Mouse (Mus musculus) midbrain, embryonic 11.5 days (tissue): Measurements from ENCODE around the gene Plcl2. TPM values are rescaled to one million over a fixed set of nuclear protein-coding genes. Genes with fewer than 3 reads are reported as not detected.
A peak's percentile ranks its signal among the peaks of the same experiment; 100 is the strongest.

Source experiments
- ATAC-seq: fragments of 200-750 bp; cut with Nextera tagmentation; 2 replicates; pipeline ENCODE4 v1.8.0; 2017; ENCODE audit warnings: moderate TSS enrichment, moderate library complexity; ENCODE audit not compliant: low FRiP score
- DNase-seq: peaks from one replicate; pipeline ENCODE4 v3.0.0; 2015; ENCODE audit warnings: low spot score; ENCODE audit errors: missing footprints
- H3K27ac ChIP-seq: fragments of 300-500 bp; sonication (generic); 2 replicates; pipeline ENCODE4 v1.5.1; 2014; ENCODE audit warnings: low read depth, low read length
- H3K27me3 ChIP-seq: fragments of 300-500 bp; sonication (generic); 2 replicates; pipeline ENCODE4 v1.6.1; 2014; ENCODE audit warnings: mild to moderate bottlenecking, low read length, moderate library complexity, mixed read lengths; ENCODE audit not compliant: control insufficient read depth, insufficient read depth
- H3K36me3 ChIP-seq: fragments of 300-500 bp; sonication (generic); 2 replicates; pipeline ENCODE4 v1.6.1; 2014; ENCODE audit warnings: mild to moderate bottlenecking, low read length, moderate library complexity, mixed read lengths; ENCODE audit not compliant: control insufficient read depth, insufficient read depth
- H3K4me1 ChIP-seq: fragments of 300-500 bp; sonication (generic); 2 replicates; pipeline ENCODE4 v1.6.1; 2014; ENCODE audit warnings: low read length; ENCODE audit not compliant: control insufficient read depth, insufficient read depth
- H3K4me2 ChIP-seq: fragments of 300-500 bp; sonication (generic); 2 replicates; pipeline ENCODE4 v1.6.1; 2014; ENCODE audit warnings: mild to moderate bottlenecking, moderate library complexity
- H3K4me3 ChIP-seq: fragments of 300-500 bp; sonication (generic); 2 replicates; pipeline ENCODE4 v1.5.1; 2014; ENCODE audit warnings: low read depth, low read length
- H3K9ac ChIP-seq: fragments of 300-500 bp; sonication (generic); 2 replicates; pipeline ENCODE4 v1.6.1; 2014; ENCODE audit warnings: low read length
- H3K9me3 ChIP-seq: fragments of 300-500 bp; sonication (generic); 2 replicates; pipeline ENCODE4 v1.6.1; 2016; ENCODE audit warnings: low read length; ENCODE audit not compliant: control insufficient read depth
- WGBS: fragments of 180-500 bp; shearing (Covaris S2); extraction: QIAGEN DNeasy Blood & Tissue Kit; methylation state at CpG from one replicate; pipeline ENCODE4 v1.1.7; 2014; 5-methylcytosine and 5-hydroxymethylcytosine counted together
- polyA plus RNA-seq: library from polyadenylated mRNA; unstranded; fragments of >200 nt; fragmentation: Nextera tagmentation; extraction: Ambion mirVana; gene quantifications from 2 replicates; pipeline ENCODE4 v1.2.1, GENCODE M21; 2014

The Plcl2 gene
- polyA plus RNA-seq, 1 experiment from 2014 or later: 6.1 TPM

- no peak overlapping the region for H3K4me3 ChIP-seq
- DNase-seq: no peak
- H3K27me3 ChIP-seq: no peaks in the 10 kb centered on the region; the same call in 1 of the 2 replicates
- no peaks in the 10 kb centered on the region for H3K9me3 ChIP-seq
- peaks cover 3% of the 10 kb centered on the region; the same call in 1 of the 2 replicates for H3K4me1 ChIP-seq
- ATAC-seq: no peak
- no peaks in the 10 kb centered on the region for H3K36me3 ChIP-seq
- H3K9ac ChIP-seq: no peak overlapping the region
- no peak overlapping the region for H3K4me2 ChIP-seq
- 70% methylated on average over 10 of the region's 10 CpGs for WGBS
- no peak overlapping the region for H3K27ac ChIP-seq
These were observed 13.8 kb upstream of the Plcl2 start for GRCm38 (mm10) chr17:50495216-50495889.

GRCm38 (mm10) chr17:50498062-50498697 is 11.0 kb upstream of the Plcl2 start:
- 36% methylated on average over 7 of the region's 7 CpGs for WGBS
- Histone ChIP-seq H3K36me3 (no peaks in the 10 kb centered on the region), H3K4me1 (peaks cover 3% of the 10 kb centered on the region; the same call in 1 of the 2 replicates), H3K27me3 (no peaks in the 10 kb centered on the region; the same call in 1 of the 2 replicates), H3K9me3 (no peaks in the 10 kb centered on the region), H3K9ac (no peak overlapping the region), H3K4me3 (no peak overlapping the region), H3K4me2 (no peak overlapping the region), H3K27ac (no peak overlapping the region)
- DNase-seq (no peak), ATAC-seq (no peak)

- ATAC-seq (no peak), DNase-seq (peak; percentile 72)
- H3K4me3 ChIP-seq: no peak overlapping the region
- no peak overlapping the region for H3K27ac ChIP-seq
- WGBS: 76% methylated on average over 16 of the region's 16 CpGs
- no peak overlapping the region for H3K4me2 ChIP-seq
- H3K9ac ChIP-seq: no peak overlapping the region
- H3K27me3 ChIP-seq: no peaks in the 10 kb centered on the region; the same call in 1 of the 2 replicates
- H3K9me3 ChIP-seq: no peaks in the 10 kb centered on the region
- H3K36me3 ChIP-seq: no peaks in the 10 kb centered on the region
- H3K4me1 ChIP-seq: peaks cover 2% of the 10 kb centered on the region; the same call in 1 of the 2 replicates
These were observed 10.0 kb upstream of the Plcl2 start for GRCm38 (mm10) chr17:50499091-50499790.

- Histone ChIP-seq H3K4me2 (no peak overlapping the region), H3K4me3 (no peak overlapping the region), H3K4me1 (no peaks in the 10 kb centered on the region; the same call in 1 of the 2 replicates), H3K27me3 (no peaks in the 10 kb centered on the region; the same call in 1 of the 2 replicates), H3K27ac (no peak overlapping the region), H3K9me3 (no peaks in the 10 kb centered on the region), H3K36me3 (no peaks in the 10 kb centered on the region), H3K9ac (no peak overlapping the region)
- DNase-seq: peak; percentile 57
- no peak for ATAC-seq
- WGBS: 79% methylated on average over 6 of the region's 6 CpGs
These were observed 8.4 kb upstream of the Plcl2 start for GRCm38 (mm10) chr17:50500806-50501205.

GRCm38 (mm10) chr17:50503075-50503474 is 6.1 kb upstream of the Plcl2 start:
- Histone ChIP-seq H3K9ac (no peak overlapping the region), H3K4me2 (no peak overlapping the region), H3K4me1 (no peaks in the 10 kb centered on the region; the same call in 1 of the 2 replicates), H3K27ac (no peak overlapping the region), H3K36me3 (no peaks in the 10 kb centered on the region), H3K9me3 (no peaks in the 10 kb centered on the region), H3K27me3 (no peaks in the 10 kb centered on the region; the same call in 1 of the 2 replicates), H3K4me3 (no peak overlapping the region)
- peak; percentile 61 for DNase-seq
- no peak for ATAC-seq
- WGBS: 84% methylated on average over 7 of the region's 7 CpGs

- H3K36me3 ChIP-seq: no peaks in the 10 kb centered on the region
- no peak overlapping the region for H3K4me3 ChIP-seq
- no peak overlapping the region for H3K27ac ChIP-seq
- no peak for ATAC-seq
- H3K4me2 ChIP-seq: no peak overlapping the region
- H3K9ac ChIP-seq: no peak overlapping the region
- no peaks in the 10 kb centered on the region; the same call in 1 of the 2 replicates for H3K27me3 ChIP-seq
- DNase-seq: peak; percentile 56
- 0 out of 2 replicates have a peak, but pooled peaks cover 2% of the 10 kb centered on the region for H3K4me1 ChIP-seq
- 77% methylated on average over 6 of the region's 6 CpGs for WGBS
- no peaks in the 10 kb centered on the region for H3K9me3 ChIP-seq
These were observed 4.9 kb upstream of the Plcl2 start for GRCm38 (mm10) chr17:50504070-50504846.

GRCm38 (mm10) chr17:50505910-50506634 is 3.1 kb upstream of the Plcl2 start:
- Histone ChIP-seq H3K27me3 (no peaks in the 10 kb centered on the region; the same call in 1 of the 2 replicates), H3K36me3 (no peaks in the 10 kb centered on the region), H3K9me3 (no peaks in the 10 kb centered on the region), H3K27ac (no peak overlapping the region), H3K4me1 (peaks cover 7% of the 10 kb centered on the region; the same call in 1 of the 2 replicates), H3K4me3 (no peak overlapping the region), H3K9ac (no peak overlapping the region), H3K4me2 (no peak overlapping the region)
- ATAC-seq (no peak), DNase-seq (peak; percentile 60)
- 84% methylated on average over 10 of the region's 10 CpGs for WGBS

GRCm38 (mm10) chr17:50506861-50507321 is 2.3 kb upstream of the Plcl2 start:
- ATAC-seq: no peak

More at GRCm38 (mm10) chr17:50506861-50507321, 2.3 kb upstream of the Plcl2 start:
- Histone ChIP-seq H3K4me3 (no peak overlapping the region), H3K9me3 (no peaks in the 10 kb centered on the region), H3K27ac (no peak overlapping the region), H3K9ac (no peak overlapping the region), H3K4me2 (no peak overlapping the region), H3K4me1 (peaks cover 7% of the 10 kb centered on the region; the same call in 1 of the 2 replicates), H3K36me3 (no peaks in the 10 kb centered on the region), H3K27me3 (no peaks in the 10 kb centered on the region; the same call in 1 of the 2 replicates)
- peak; percentile 69 for DNase-seq
- WGBS: 89% methylated on average over 13 of the region's 13 CpGs
